Mouse (Mus musculus): Measurements from ENCODE around the gene C1qtnf12. TPM values are rescaled to one million over a fixed set of nuclear protein-coding genes. Genes with fewer than 3 reads are reported as not detected.
A peak's percentile ranks its signal among the peaks of the same experiment; 100 is the strongest.

Gene C1qtnf12
- 32.0 and 35.0 TPM in 2 replicates for polyA plus RNA-seq (2015; fragmentation: Nextera tagmentation; extraction: Ambion mirVana)

DNA sequence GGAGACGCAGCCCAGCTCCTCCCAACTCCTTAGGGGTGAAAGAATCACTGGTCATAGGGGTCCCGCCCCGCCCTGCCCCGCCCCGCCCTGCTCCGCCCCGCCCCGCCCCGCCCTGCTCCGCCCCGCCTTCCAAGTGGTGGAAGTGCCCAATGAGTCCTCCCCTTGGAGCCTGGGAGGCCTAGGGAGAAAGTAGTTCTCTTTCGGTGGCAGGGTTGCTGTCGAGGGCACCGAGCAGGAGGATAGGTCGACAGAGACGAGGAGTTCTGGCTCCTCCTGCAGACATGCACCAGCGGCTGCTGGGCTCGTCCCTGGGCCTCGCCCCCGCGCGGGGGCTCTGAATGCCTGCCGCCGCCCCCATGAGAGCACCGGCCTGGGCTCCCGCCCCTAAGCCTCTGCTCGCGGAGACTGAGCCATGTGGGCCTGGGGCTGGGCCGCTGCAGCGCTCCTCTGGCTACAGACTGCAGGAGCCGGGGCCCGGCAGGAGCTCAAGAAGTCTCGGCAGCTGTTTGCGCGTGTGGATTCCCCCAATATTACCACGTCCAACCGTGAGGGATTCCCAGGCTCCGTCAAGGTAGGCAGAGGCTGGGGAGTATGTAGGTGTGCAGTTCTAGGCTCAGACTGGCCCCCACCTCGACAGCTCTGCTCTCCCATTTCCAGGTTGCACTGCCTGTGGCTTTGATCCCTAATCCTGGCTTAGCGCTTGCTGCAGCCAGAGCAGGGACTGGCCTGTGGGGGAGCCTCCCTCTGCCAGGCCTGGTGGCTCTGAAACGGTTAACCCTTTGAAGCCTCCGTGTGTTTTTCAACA is at the start of gene C1qtnf12:
C1qtnf12 (plus strand) TSS at position 152 of the 805 bp plus-strand sequence.
- Histone ChIP-seq H3K27ac (peak within 1 kb of the TSS; percentile 63; the same call in 1 of the 2 replicates), H3K27me3 (no peaks in the 10 kb centered on the region), H3K9me3 (no peaks in the 10 kb centered on the region), H3K4me1 (peaks cover 22% of the 10 kb centered on the region), H3K9ac (peak within 1 kb of the TSS; percentile 81), H3K36me3 (peaks cover 54% of the 10 kb centered on the region), H3K4me3 (peak within 1 kb of the TSS; percentile 63), H3K4me2 (replicated peaks) (peak within 1 kb of the TSS; percentile 93)
- under 1% methylated on average over 27 of the region's 42 CpGs for WGBS
- ATAC-seq (ENCODE audit: low FRiP score, low read depth), result peak; percentile 73

- 62% methylated on average over 1 of the region's 1 CpGs for WGBS
- Histone ChIP-seq H3K4me2 (replicated peaks) (no peak overlapping the region), H3K4me1 (no peaks in the 10 kb centered on the region), H3K27ac (no peak overlapping the region), H3K4me3 (no peak overlapping the region), H3K36me3 (no peaks in the 10 kb centered on the region), H3K9me3 (no peaks in the 10 kb centered on the region), H3K9ac (no peak overlapping the region), H3K27me3 (no peaks in the 10 kb centered on the region; the same call in 1 of the 2 replicates)
- no peak for ATAC-seq (ENCODE audit: low FRiP score, low read depth)
These were observed 30.1 kb upstream of the C1qtnf12 start for GRCm38 (mm10) chr4:155932031-155932430.

DNA sequence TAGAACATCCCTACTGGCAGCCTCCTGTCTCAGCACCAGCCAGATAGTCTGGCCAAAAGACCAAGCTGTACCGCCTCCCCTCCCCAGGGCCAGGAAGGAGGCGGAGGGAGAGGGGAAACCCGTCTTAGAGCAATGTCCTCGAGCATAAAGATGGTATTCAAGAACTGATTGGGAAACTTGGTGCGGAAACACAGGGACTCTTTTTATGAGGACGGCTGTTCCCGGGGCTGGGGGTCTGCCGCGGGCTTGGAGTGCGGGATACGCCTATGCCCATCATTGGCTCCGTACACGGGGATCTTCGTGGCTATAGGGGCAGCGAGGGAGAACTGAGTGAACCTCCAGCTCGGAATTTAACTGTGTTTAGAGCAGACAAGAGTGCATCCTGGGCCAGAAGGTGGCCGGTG is 19.1 kb upstream of the C1qtnf12 start:
- peak overlapping the region; percentile 96 for H3K4me3 ChIP-seq
- H3K27ac ChIP-seq, result peak overlapping the region; percentile 86
- peak overlapping the region; percentile 97 for H3K4me2 ChIP-seq (replicated peaks)
- whole genome bisulfite sequencing, result under 1% methylated on average over 17 of the region's 17 CpGs
- peaks cover 17% of the 10 kb centered on the region for H3K36me3 ChIP-seq
- H3K9me3 ChIP-seq, result no peaks in the 10 kb centered on the region
- H3K27me3 ChIP-seq, result no peaks in the 10 kb centered on the region
- peak; percentile 62 for ATAC-seq (ENCODE audit: low FRiP score, low read depth)
- H3K9ac ChIP-seq, result peak overlapping the region; percentile 96
- H3K4me1 ChIP-seq, result peaks cover 19% of the 10 kb centered on the region

GRCm38 (mm10) chr4:155943534-155944249 is 18.4 kb upstream of the C1qtnf12 start, which contains the start of gene Ube2j2:
TSS of gene Ube2j2 (plus strand) at chr4:155943831.
- Histone ChIP-seq H3K4me1 (peaks cover 19% of the 10 kb centered on the region), H3K27me3 (no peaks in the 10 kb centered on the region), H3K9ac (peak within 1 kb of the TSS; percentile 96), H3K36me3 (peaks cover 23% of the 10 kb centered on the region), H3K9me3 (no peaks in the 10 kb centered on the region), H3K27ac (peak within 1 kb of the TSS; percentile 86), H3K4me3 (peak within 1 kb of the TSS; percentile 96), H3K4me2 (replicated peaks) (peak within 1 kb of the TSS; percentile 97)
- WGBS, result 1% methylated on average over 73 of the region's 85 CpGs
- ATAC-seq (ENCODE audit: low FRiP score, low read depth), result peak; percentile 96

DNA sequence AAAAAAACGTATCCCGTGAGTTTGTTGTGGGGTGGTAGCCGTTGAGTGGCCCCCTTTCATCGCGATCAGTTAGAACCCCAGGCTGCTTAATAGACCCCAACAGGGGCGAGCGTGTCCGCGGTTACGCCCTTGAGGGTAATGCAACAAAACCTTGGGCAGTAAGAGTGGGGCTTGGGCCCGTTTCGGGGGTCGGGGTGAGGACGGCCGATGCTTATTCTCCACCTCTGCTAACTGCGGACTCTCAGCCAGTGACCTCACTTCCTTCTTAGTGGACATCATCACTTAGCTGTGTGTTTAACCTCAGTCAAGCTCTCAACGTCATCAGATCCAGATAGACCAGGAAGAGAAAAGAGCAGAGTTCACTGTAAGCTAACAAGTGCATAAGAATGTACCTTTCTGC is 17.8 kb upstream of the C1qtnf12 start:
- Histone ChIP-seq H3K4me1 (peaks cover 19% of the 10 kb centered on the region), H3K9me3 (no peaks in the 10 kb centered on the region), H3K27ac (peak overlapping the region; percentile 86; the same call in 1 of the 2 replicates), H3K9ac (peak overlapping the region; percentile 96), H3K4me2 (replicated peaks) (peak overlapping the region; percentile 97), H3K27me3 (no peaks in the 10 kb centered on the region), H3K36me3 (peaks cover 29% of the 10 kb centered on the region), H3K4me3 (peak overlapping the region; percentile 96)
- no peak for ATAC-seq (ENCODE audit: low FRiP score, low read depth)
- WGBS, result under 1% methylated on average over 17 of the region's 17 CpGs

GRCm38 (mm10) chr4:155947094-155947493 is 15.0 kb upstream of the C1qtnf12 start:
- peaks cover 57% of the 10 kb centered on the region for H3K36me3 ChIP-seq

DNA sequence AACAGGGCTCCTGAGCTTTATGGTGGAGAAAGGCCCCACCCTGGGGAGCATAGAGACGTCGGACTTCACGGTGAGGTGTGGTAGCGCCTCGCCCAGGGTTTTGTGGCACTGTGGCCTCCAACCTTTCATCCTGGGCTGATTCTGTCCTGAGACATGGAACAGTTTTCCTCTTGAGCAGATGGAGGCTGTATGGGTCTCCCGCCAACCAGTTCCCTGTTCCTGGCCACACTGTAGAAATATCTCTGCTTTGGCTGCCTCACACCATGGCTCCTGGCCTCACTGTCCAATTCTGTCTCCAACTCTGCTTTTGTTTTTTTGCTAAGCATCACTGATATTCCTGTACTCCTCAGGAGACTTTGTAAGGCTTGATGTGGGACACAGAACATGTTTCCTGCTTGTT is 6.6 kb upstream of the C1qtnf12 start:
- Histone ChIP-seq H3K4me1 (no peaks in the 10 kb centered on the region), H3K4me2 (replicated peaks) (no peak overlapping the region), H3K9me3 (no peaks in the 10 kb centered on the region), H3K4me3 (no peak overlapping the region), H3K27me3 (no peaks in the 10 kb centered on the region), H3K9ac (no peak overlapping the region), H3K36me3 (peaks cover 79% of the 10 kb centered on the region), H3K27ac (no peak overlapping the region)
- 94% methylated on average over 6 of the region's 6 CpGs for WGBS
- ATAC-seq (ENCODE audit: low FRiP score, low read depth), result no peak

More at GRCm38 (mm10) chr4:155947094-155947493, 15.0 kb upstream of the C1qtnf12 start:
- Histone ChIP-seq H3K9ac (no peak overlapping the region), H3K27ac (no peak overlapping the region), H3K4me2 (replicated peaks) (no peak overlapping the region), H3K4me3 (no peak overlapping the region), H3K4me1 (peaks cover 19% of the 10 kb centered on the region), H3K27me3 (no peaks in the 10 kb centered on the region), H3K9me3 (no peaks in the 10 kb centered on the region)
- no peak for ATAC-seq (ENCODE audit: low FRiP score, low read depth)

- peaks cover 52% of the 10 kb centered on the region for H3K36me3 ChIP-seq
- no peak overlapping the region for H3K27ac ChIP-seq
- WGBS, result 5% methylated on average over 5 of the region's 5 CpGs
- H3K4me1 ChIP-seq, result peaks cover 22% of the 10 kb centered on the region
- no peaks in the 10 kb centered on the region for H3K9me3 ChIP-seq
- H3K9ac ChIP-seq, result no peak overlapping the region
- H3K4me2 ChIP-seq (replicated peaks), result no peak overlapping the region
- peak; percentile 55; the same call in 1 of the 2 replicates for ATAC-seq (ENCODE audit: low FRiP score, low read depth)
- no peak overlapping the region for H3K4me3 ChIP-seq
- H3K27me3 ChIP-seq, result no peaks in the 10 kb centered on the region
These were observed 2.8 kb upstream of the C1qtnf12 start for GRCm38 (mm10) chr4:155959275-155959674.

- H3K27ac ChIP-seq, result no peak overlapping the region
- H3K4me3 ChIP-seq, result peak overlapping the region; percentile 63
- peaks cover 48% of the 10 kb centered on the region for H3K36me3 ChIP-seq
- ATAC-seq (ENCODE audit: low FRiP score, low read depth), result no peak
- peak overlapping the region; percentile 81 for H3K9ac ChIP-seq
- H3K9me3 ChIP-seq, result no peaks in the 10 kb centered on the region
- peak overlapping the region; percentile 93 for H3K4me2 ChIP-seq (replicated peaks)
- no peaks in the 10 kb centered on the region for H3K27me3 ChIP-seq
- H3K4me1 ChIP-seq, result peaks cover 22% of the 10 kb centered on the region
- WGBS, result 45% methylated on average over 7 of the region's 7 CpGs
These were observed 988 bp downstream of the C1qtnf12 start for GRCm38 (mm10) chr4:155963106-155963505.

DNA sequence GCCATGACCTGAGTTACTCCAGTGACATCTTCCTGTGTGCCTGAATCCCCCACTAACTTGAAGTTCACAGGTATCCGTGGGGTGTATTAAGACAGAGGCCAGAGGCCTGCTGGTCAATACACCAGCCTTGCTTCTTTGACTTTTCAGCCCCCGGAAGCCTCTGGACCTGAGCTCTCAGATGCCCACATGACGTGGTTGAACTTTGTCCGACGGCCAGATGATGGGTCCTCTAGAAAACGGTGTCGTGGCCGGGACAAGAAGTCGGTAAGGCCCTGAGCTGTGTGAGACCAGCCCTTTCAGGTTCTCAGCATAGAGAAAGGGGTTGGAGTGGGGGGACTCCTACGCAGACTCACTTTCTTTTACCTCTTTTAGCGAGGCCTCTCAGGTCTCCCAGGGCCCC is 2.3 kb downstream of the C1qtnf12 start:
- Histone ChIP-seq H3K9ac (no peak overlapping the region), H3K36me3 (peaks cover 40% of the 10 kb centered on the region), H3K27me3 (no peaks in the 10 kb centered on the region), H3K9me3 (no peaks in the 10 kb centered on the region), H3K4me3 (no peak overlapping the region), H3K27ac (no peak overlapping the region), H3K4me2 (replicated peaks) (no peak overlapping the region), H3K4me1 (peaks cover 22% of the 10 kb centered on the region)
- no peak for ATAC-seq (ENCODE audit: low FRiP score, low read depth)
- WGBS, result 88% methylated on average over 11 of the region's 11 CpGs

DNA sequence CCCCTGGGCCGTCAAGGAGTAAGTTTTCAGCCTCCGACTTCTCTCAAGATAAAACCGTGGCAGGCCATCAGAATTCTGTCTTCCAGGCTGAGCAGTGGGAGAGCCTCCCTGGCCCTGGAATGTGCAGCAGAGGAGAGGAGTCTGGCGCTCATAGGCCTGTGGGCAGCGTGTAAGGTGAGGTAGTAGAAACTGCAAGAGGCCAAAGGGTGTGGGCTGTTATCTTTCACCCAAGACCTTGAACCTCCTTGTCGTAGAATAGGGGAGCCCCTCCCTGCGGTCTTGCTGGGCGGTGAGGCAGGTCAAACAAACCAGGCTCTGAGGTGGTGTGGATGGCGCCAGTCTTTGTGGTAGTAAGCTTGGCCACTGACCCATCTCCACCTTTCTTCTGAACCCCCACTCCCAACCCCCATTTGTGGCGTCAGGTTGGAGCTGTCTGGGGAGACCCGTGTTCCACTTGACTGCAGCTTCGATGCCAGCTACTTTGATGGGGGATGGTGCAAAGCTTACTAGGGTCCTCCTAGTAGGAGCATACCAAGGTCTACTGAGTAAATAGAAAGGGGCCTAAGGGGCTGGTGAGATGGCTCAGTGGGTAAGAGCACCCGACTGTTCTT is 7.0 kb downstream of the C1qtnf12 start:
- Histone ChIP-seq H3K4me2 (replicated peaks) (no peak overlapping the region), H3K4me1 (no peaks in the 10 kb centered on the region), H3K9me3 (no peaks in the 10 kb centered on the region), H3K4me3 (no peak overlapping the region), H3K36me3 (peaks cover 31% of the 10 kb centered on the region), H3K27me3 (no peaks in the 10 kb centered on the region), H3K27ac (no peak overlapping the region), H3K9ac (no peak overlapping the region)
- ATAC-seq (ENCODE audit: low FRiP score, low read depth), result no peak
- WGBS, result 82% methylated on average over 13 of the region's 13 CpGs

DNA sequence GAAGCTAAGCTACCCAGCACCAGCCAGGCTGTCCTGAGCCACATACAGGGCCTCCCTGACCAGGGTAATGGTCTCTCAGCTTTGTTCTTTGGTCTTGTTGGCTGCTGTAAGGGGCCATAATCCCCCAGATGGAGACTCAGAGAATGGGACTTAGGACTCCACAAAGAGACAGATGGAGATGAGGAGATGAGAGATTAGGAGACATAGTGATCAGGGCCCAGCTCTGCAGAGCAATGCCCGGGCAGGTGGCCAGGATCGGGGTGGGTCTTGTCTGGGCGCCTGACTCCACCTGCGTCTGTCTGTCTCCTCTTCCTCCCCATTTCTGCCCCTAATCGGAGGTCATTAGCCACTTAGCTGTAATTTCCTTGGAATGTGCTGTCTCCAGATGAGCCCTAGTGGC is 8.2 kb downstream of the C1qtnf12 start:
- Histone ChIP-seq H3K9me3 (no peaks in the 10 kb centered on the region), H3K4me3 (no peak overlapping the region), H3K9ac (no peak overlapping the region), H3K4me2 (replicated peaks) (no peak overlapping the region), H3K27ac (no peak overlapping the region), H3K27me3 (no peaks in the 10 kb centered on the region), H3K4me1 (no peaks in the 10 kb centered on the region), H3K36me3 (peaks cover 21% of the 10 kb centered on the region)
- ATAC-seq (ENCODE audit: low FRiP score, low read depth), result no peak
- WGBS, result 75% methylated on average over 5 of the region's 5 CpGs
